Mouse (Mus musculus): ENCODE data around the gene Rabl3. TPM values are rescaled to one million over a fixed set of nuclear protein-coding genes. Genes with fewer than 3 reads are reported as not detected.

Gene Rabl3
- total RNA-seq, 1 experiment: 8.3 TPM

DNA sequence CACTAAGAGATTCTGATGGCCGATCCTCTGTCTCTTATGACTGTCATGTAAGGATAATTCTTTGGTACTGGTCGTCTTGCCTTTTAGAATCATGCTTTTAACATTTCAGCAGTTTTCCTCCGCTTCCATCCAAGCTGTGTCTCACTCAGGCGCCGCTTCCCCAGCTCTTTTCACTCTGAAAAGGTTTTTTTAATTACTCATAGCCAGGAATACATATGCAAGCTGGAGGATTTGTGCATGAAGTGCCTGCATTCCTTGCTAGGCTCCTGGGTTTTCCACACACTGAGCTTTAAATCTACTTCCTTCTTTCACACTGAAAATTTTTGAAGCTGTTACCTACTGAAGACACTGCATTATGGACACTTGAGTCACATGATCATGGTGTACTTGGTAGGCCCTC is 23.3 kb downstream of the Rabl3 start:
- Histone ChIP-seq H3K27ac (ENCODE audit: insufficient read depth, low read depth, low read length, poor library complexity, severe bottlenecking) (no peak overlapping the region), H3K4me3 (ENCODE audit: insufficient read depth in 1 of 2, low read depth in 1 of 2, low read length in 2 of 2, poor library complexity in 1 of 2, severe bottlenecking in 1 of 2) (no peak overlapping the region), H3K9me3 (ENCODE audit: control insufficient read depth, insufficient read depth, low read depth, low read length) (no peaks in the 10 kb centered on the region), H3K4me1 (ENCODE audit: control insufficient read depth in 2 of 2, insufficient read depth in 2 of 2, low read length in 2 of 2, poor library complexity in 1 of 2) (peaks cover 0 to 2% of the 10 kb centered on the region in 2 experiments; a peak in 1 of 4 replicates), H3K9ac (ENCODE audit: insufficient read depth, low read depth, low read length, poor library complexity, severe bottlenecking) (no peak overlapping the region), H3K36me3 (ENCODE audit: control insufficient read depth, insufficient read depth, low read length, poor library complexity, severe bottlenecking) (no peaks in the 10 kb centered on the region)
- DNase-seq (ENCODE audit: low read depth, low spot score): no peak
- TF ChIP-seq CHD2 (IDR thresholded peaks at IDR 0.05; ENCODE audit: low read depth, low read length): no peak
- no peak for TF ChIP-seq MAFK (IDR thresholded peaks at IDR 0.05; ENCODE audit: insufficient read depth, low read depth, low read length)
- TF ChIP-seq ZC3H11A (IDR thresholded peaks at IDR 0.05; ENCODE audit: borderline replicate concordance, low read depth, low read length): no peak
- TF ChIP-seq ZNF384 (IDR thresholded peaks at IDR 0.05; ENCODE audit: low read depth, low read length): no peak
- no peak for TF ChIP-seq HCFC1 (IDR thresholded peaks at IDR 0.05; ENCODE audit: borderline replicate concordance, insufficient read depth, low read length)
- in situ Hi-C loops (cut with MboI; ENCODE audit: low sequenced_read_pairs in 2 of 2, unreplicated experiment in 2 of 2): no loop called here

GRCm38 (mm10) chr16:37565117-37565516 is 25.4 kb downstream of the Rabl3 start:
- H3K27ac ChIP-seq (ENCODE audit: insufficient read depth, low read depth, low read length, poor library complexity, severe bottlenecking): no peak overlapping the region
- no peak overlapping the region for H3K9ac ChIP-seq (ENCODE audit: insufficient read depth, low read depth, low read length, poor library complexity, severe bottlenecking)
- DNase-seq (ENCODE audit: low read depth, low spot score): no peak
- TF ChIP-seq ZC3H11A (IDR thresholded peaks at IDR 0.05; ENCODE audit: borderline replicate concordance, low read depth, low read length) (no peak), ZNF384 (IDR thresholded peaks at IDR 0.05; ENCODE audit: low read depth, low read length) (no peak), CHD2 (IDR thresholded peaks at IDR 0.05; ENCODE audit: low read depth, low read length) (no peak), HCFC1 (IDR thresholded peaks at IDR 0.05; ENCODE audit: borderline replicate concordance, insufficient read depth, low read length) (no peak), MAFK (IDR thresholded peaks at IDR 0.05; ENCODE audit: insufficient read depth, low read depth, low read length) (no peak)
- H3K9me3 ChIP-seq (ENCODE audit: control insufficient read depth, insufficient read depth, low read depth, low read length): no peaks in the 10 kb centered on the region
- H3K36me3 ChIP-seq (ENCODE audit: control insufficient read depth, insufficient read depth, low read length, poor library complexity, severe bottlenecking): no peaks in the 10 kb centered on the region
- no peak overlapping the region for H3K4me3 ChIP-seq (ENCODE audit: insufficient read depth in 1 of 2, low read depth in 1 of 2, low read length in 2 of 2, poor library complexity in 1 of 2, severe bottlenecking in 1 of 2)
- in situ Hi-C loops (cut with MboI; ENCODE audit: low sequenced_read_pairs in 2 of 2, unreplicated experiment in 2 of 2): no loop called here
- H3K4me1 ChIP-seq (ENCODE audit: control insufficient read depth in 2 of 2, insufficient read depth in 2 of 2, low read length in 2 of 2, poor library complexity in 1 of 2): peaks cover 0 to 2% of the 10 kb centered on the region in 2 experiments; a peak in 1 of 4 replicates

DNA sequence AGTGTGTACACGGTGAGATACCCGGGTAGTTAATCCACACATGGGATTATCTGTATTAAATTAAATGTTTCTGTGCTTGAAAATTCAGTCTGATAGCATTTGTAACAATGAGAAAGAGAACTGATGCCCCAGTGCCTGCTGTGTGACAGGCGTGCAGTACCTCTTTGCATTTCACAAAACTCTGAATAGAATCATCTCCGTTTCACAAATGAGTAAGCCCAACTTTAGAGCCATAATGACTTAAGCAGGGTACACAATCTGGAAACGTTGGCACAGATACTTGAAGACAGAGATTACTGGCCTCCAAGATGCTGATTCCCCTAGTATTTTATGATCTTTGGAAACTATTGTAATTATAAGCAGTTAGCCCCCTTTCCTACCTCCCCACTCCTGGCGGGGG is 26.4 kb downstream of the Rabl3 start:
- H3K27ac ChIP-seq (ENCODE audit: insufficient read depth, low read depth, low read length, poor library complexity, severe bottlenecking): no peak overlapping the region
- H3K9me3 ChIP-seq (ENCODE audit: control insufficient read depth, insufficient read depth, low read depth, low read length): no peaks in the 10 kb centered on the region
- no peak for DNase-seq (ENCODE audit: low read depth, low spot score)
- peaks cover 0 to 2% of the 10 kb centered on the region in 2 experiments; a peak in 1 of 4 replicates for H3K4me1 ChIP-seq (ENCODE audit: control insufficient read depth in 2 of 2, insufficient read depth in 2 of 2, low read length in 2 of 2, poor library complexity in 1 of 2)
- in situ Hi-C loops (cut with MboI; ENCODE audit: low sequenced_read_pairs in 2 of 2, unreplicated experiment in 2 of 2): no loop called here
- no peak overlapping the region for H3K4me3 ChIP-seq (ENCODE audit: insufficient read depth in 1 of 2, low read depth in 1 of 2, low read length in 2 of 2, poor library complexity in 1 of 2, severe bottlenecking in 1 of 2)
- no peak overlapping the region for H3K9ac ChIP-seq (ENCODE audit: insufficient read depth, low read depth, low read length, poor library complexity, severe bottlenecking)
- H3K36me3 ChIP-seq (ENCODE audit: control insufficient read depth, insufficient read depth, low read length, poor library complexity, severe bottlenecking): no peaks in the 10 kb centered on the region
- no peak for TF ChIP-seq CHD2 (IDR thresholded peaks at IDR 0.05; ENCODE audit: low read depth, low read length)
- TF ChIP-seq HCFC1 (IDR thresholded peaks at IDR 0.05; ENCODE audit: borderline replicate concordance, insufficient read depth, low read length): no peak
- no peak for TF ChIP-seq MAFK (IDR thresholded peaks at IDR 0.05; ENCODE audit: insufficient read depth, low read depth, low read length)
- no peak for TF ChIP-seq ZC3H11A (IDR thresholded peaks at IDR 0.05; ENCODE audit: borderline replicate concordance, low read depth, low read length)
- TF ChIP-seq ZNF384 (IDR thresholded peaks at IDR 0.05; ENCODE audit: low read depth, low read length): no peak

GRCm38 (mm10) chr16:37567113-37568050 is 27.7 kb downstream of the Rabl3 start:
- Histone ChIP-seq H3K4me1 (ENCODE audit: control insufficient read depth in 2 of 2, insufficient read depth in 2 of 2, low read length in 2 of 2, poor library complexity in 1 of 2) (peaks cover 0 to 2% of the 10 kb centered on the region in 2 experiments; a peak in 1 of 4 replicates), H3K9ac (ENCODE audit: insufficient read depth, low read depth, low read length, poor library complexity, severe bottlenecking) (no peak overlapping the region), H3K4me3 (ENCODE audit: insufficient read depth in 1 of 2, low read depth in 1 of 2, low read length in 2 of 2, poor library complexity in 1 of 2, severe bottlenecking in 1 of 2) (no peak overlapping the region), H3K9me3 (ENCODE audit: control insufficient read depth, insufficient read depth, low read depth, low read length) (no peaks in the 10 kb centered on the region), H3K27ac (ENCODE audit: insufficient read depth, low read depth, low read length, poor library complexity, severe bottlenecking) (no peak overlapping the region), H3K36me3 (ENCODE audit: control insufficient read depth, insufficient read depth, low read length, poor library complexity, severe bottlenecking) (no peaks in the 10 kb centered on the region)
- in situ Hi-C loops (cut with MboI; ENCODE audit: low sequenced_read_pairs in 2 of 2, unreplicated experiment in 2 of 2): no loop called here
- no peak for TF ChIP-seq ZNF384 (IDR thresholded peaks at IDR 0.05; ENCODE audit: low read depth, low read length)
- no peak for TF ChIP-seq ZC3H11A (IDR thresholded peaks at IDR 0.05; ENCODE audit: borderline replicate concordance, low read depth, low read length)
- no peak for TF ChIP-seq MAFK (IDR thresholded peaks at IDR 0.05; ENCODE audit: insufficient read depth, low read depth, low read length)
- TF ChIP-seq CHD2 (IDR thresholded peaks at IDR 0.05; ENCODE audit: low read depth, low read length): no peak
- TF ChIP-seq HCFC1 (IDR thresholded peaks at IDR 0.05; ENCODE audit: borderline replicate concordance, insufficient read depth, low read length): no peak
- DNase-seq (ENCODE audit: low read depth, low spot score): no peak

Measured in ES-E14 (cell line).